Mouse (Mus musculus) urinary bladder, postnatal 36 days (tissue): Measurements from ENCODE around the gene 1700025G04Rik.

ENCODE experiments used
- DNase-seq, 2 experiments: peaks; one replicate each; pipeline ENCODE4 v3.0.0; 2022; ENCODE audit warnings: low spot score in 2 of 2, mixed read lengths in 1 of 2

The 1700025G04Rik gene

DNA sequence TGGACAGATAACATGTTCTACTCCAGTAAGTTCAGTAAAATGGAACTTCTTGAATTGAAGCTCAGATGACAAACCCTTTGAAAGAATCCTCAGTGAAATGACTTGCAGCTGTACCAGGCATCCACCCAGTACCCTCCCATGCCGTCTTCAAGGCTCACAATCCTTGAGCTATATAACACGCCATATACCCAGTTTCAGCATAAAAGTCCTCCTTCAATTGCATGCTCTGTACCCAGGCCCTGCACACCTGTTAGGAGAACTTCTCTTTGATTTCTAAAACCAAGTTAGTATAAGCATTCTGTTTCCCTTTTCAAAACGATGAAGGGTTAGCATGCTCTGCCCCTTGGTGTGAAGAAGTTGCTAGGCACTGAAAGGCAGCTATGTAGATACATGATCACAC lies 56.2 kb downstream of the 1700025G04Rik start:
- DNase-seq, result no peak

DNA sequence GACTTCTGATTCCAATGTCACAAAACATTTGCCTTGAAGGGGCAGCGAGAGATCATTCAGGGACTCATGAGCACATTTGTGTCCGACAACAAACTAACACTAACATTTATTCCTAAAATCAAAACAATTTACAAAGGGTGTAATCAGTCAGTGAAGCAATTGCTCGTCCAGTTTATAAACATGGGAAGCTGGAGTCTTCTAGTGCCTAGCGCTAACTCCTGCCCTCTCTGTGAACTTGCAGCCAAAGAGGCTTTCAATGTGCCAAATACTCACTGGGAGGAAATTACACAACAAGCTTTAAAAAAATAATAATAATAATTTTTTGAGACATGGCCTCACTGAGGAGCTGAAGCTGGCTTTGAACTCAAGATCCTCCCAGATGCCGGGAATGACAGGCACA lies 57.8 kb downstream of the 1700025G04Rik start:
- DNase-seq, result no peak

DNA sequence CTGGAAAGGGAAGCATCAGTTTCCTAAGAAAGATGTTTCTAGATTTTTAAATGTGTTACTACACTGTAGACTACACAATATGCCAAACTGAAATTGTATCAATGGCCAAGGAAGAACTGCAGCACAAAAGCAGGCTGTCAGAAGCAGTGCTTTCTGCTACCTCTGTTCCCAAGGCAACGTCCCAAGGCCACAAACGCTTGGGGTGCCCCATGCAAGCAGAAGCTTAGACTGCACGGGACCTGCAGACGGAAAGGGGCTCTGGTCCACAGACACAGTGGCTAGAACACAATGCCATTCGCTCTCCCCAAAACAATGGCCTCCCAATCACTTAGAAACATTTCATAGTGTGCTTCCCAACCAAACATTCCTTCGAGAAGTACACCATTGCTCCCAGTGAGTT lies 59.4 kb downstream of the 1700025G04Rik start:
- DNase-seq, result no peak

- no peak for DNase-seq
These were observed 61.2 kb downstream of the 1700025G04Rik start for GRCm38 (mm10) chr1:152028718-152029117.

- DNase-seq, result no peak
These were observed 63.2 kb downstream of the 1700025G04Rik start for GRCm38 (mm10) chr1:152026762-152027161.

GRCm38 (mm10) chr1:152025308-152025707 lies 64.6 kb downstream of the 1700025G04Rik start:
- DNase-seq, result no peak

GRCm38 (mm10) chr1:152024019-152024787 lies 65.7 kb downstream of the 1700025G04Rik start:
- no peak for DNase-seq

DNA sequence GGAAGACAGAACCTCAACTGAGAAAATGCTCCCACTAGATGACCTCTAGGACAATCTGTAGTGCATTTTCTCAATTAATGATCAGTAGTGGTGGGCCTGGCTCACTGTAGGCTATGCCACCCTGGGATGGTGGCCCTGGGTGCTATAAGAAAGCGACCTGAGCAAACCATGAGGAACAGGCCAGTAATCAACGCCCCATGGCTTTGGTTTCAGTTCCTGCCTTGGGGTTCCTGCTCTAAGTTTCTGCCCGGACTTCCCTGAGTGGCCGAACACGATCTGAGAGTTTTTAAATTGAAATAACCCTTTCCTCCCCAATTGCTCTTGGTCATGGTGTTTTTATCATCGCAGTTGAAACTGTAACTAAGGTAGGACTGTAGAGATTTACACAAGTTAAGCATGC lies 69.1 kb downstream of the 1700025G04Rik start:
- DNase-seq, result no peak

- no peak for DNase-seq
These were observed 69.9 kb downstream of the 1700025G04Rik start for GRCm38 (mm10) chr1:152020070-152020469.

- no peak for DNase-seq
These were observed 70.7 kb downstream of the 1700025G04Rik start for GRCm38 (mm10) chr1:152019196-152019595.

- DNase-seq, result no peak
These were observed 71.6 kb downstream of the 1700025G04Rik start for GRCm38 (mm10) chr1:152018322-152018721.

GRCm38 (mm10) chr1:152016663-152017062 lies 73.3 kb downstream of the 1700025G04Rik start:
- DNase-seq, result no peak

- DNase-seq, result no peak
These were observed 74.3 kb downstream of the 1700025G04Rik start for GRCm38 (mm10) chr1:152015555-152016125.

DNA sequence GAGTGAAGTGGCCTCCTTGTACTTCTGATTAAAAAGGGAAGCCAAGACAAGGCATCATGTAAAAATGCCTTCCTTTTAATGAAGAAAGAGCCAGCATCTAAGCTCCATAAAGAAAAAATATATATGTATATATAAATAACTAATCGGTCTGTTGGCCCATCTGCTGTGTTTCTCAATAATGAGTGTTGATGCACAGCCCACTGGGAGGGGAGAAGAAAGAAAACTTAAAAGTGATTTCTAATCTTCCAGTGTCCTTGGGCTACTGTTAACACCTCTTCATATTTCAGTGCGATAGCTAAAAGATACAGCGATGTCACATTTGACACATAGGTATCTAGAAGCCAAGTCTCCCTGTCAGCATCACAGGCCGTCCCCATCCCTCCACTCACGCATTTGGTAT lies 78.2 kb downstream of the 1700025G04Rik start:
- DNase-seq, result no peak

- no peak for DNase-seq
These were observed 79.5 kb downstream of the 1700025G04Rik start for GRCm38 (mm10) chr1:152010251-152010980.

DNA sequence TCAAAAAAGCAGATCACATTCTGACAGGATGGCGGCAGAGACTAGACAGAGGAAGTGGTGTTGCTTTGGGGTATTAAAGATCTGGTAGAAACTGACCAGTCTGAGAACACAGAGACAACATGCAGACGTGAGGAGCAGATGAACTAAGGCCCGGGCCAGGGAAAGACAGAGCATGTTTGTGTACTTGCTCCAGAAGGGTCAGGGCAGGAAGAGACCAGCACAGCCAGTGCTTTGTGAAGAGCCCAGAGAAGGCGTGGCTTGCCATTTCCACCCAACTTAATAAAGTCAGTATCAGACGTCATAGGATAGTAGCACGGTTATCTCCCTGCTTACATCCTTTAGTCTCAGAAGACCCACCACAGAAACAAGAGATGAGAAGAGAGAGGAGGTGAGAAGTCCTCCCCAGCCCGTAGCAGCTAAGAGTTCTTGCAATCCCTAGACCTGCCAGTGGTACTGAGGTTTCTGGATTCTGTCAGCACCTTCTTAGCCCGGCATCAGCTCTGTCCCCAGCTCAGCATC lies 81.4 kb downstream of the 1700025G04Rik start:
- no peak for DNase-seq

GRCm38 (mm10) chr1:152006529-152006928 lies 83.4 kb downstream of the 1700025G04Rik start:
- no peak for DNase-seq

- DNase-seq, result no peak
These were observed 85.4 kb downstream of the 1700025G04Rik start for GRCm38 (mm10) chr1:152004509-152004908.

- DNase-seq, result no peak
These were observed 89.5 kb downstream of the 1700025G04Rik start for GRCm38 (mm10) chr1:152000461-152000860.

DNA sequence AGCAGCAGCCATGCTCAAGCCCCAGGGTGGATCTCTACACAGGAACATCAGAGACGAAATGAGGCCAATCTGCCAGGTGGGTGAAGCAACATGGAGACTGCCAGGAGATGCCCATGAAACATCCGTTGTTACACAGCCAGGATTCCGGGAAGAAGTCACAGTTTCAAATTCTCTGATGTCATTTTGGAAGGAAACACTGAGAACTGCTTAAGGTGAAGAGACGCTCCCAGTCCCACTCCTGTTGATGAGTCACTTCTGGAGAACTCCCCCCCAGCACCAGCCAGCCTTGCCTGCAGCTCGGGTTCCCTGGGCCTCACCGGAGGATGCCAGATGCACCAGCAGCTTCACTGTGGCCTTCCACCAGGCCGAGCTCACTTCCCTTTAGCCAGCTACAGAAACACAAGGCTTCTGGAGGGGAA lies 90.5 kb downstream of the 1700025G04Rik start:
- no peak for DNase-seq

DNA sequence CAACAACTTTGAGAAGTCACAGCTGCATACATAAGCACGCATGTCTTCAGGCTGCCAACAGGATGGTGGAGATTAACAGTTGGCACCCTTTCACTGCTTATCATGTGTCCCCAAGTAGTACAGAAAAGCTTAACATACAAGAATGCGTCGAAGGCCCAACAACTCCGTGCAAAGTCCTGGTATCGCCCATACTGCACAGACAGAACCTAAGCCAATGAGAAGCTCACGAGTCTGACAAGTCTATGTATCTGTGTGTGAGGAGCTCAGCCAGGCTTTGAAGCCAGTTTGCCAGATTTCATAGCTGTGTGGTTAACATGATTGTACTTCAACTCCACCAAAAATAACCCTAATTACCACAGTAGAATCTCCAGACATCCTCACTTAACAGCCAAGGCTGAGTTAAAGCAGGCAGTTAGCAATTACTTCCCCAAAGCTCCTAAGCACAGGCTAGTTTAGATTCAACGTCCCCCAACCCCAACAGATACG lies 91.2 kb downstream of the 1700025G04Rik start:
- DNase-seq, result no peak

GRCm38 (mm10) chr1:151997591-151997990 lies 92.3 kb downstream of the 1700025G04Rik start:
- no peak for DNase-seq
